Mouse (Mus musculus) heart, embryonic 11.5 days (tissue): ENCODE results near the gene Pde4d. TPM values are rescaled to one million over a fixed set of nuclear protein-coding genes. Genes with fewer than 3 reads are reported as not detected.

Experiments
- ATAC-seq: fragments of 200-750 bp; cut with Nextera tagmentation; replicated peaks from 2 replicates; pipeline ENCODE4 v1.8.0; 2017; ENCODE audit warnings: moderate library complexity; ENCODE audit not compliant: insufficient number of reproducible peaks, low FRiP score, low TSS enrichment
- H3K27ac ChIP-seq: fragments of 300-500 bp; sonication (generic); 2 replicates; pipeline ENCODE4 v1.5.1; 2014; ENCODE audit warnings: mild to moderate bottlenecking, low read depth, low read length
- H3K27me3 ChIP-seq: fragments of 300-500 bp; sonication (generic); 2 replicates; pipeline ENCODE4 v1.6.1; 2014; ENCODE audit warnings: mild to moderate bottlenecking, low read length, mixed read lengths; ENCODE audit not compliant: control insufficient read depth, insufficient read depth
- H3K36me3 ChIP-seq: fragments of 300-500 bp; sonication (generic); 2 replicates; pipeline ENCODE4 v1.6.1; 2014; ENCODE audit warnings: mild to moderate bottlenecking, low read length, moderate library complexity, mixed read lengths; ENCODE audit not compliant: control insufficient read depth, insufficient read depth
- H3K4me1 ChIP-seq: fragments of 300-500 bp; sonication (generic); 2 replicates; pipeline ENCODE4 v1.6.1; 2014; ENCODE audit warnings: low read length; ENCODE audit not compliant: control insufficient read depth, insufficient read depth
- H3K4me2 ChIP-seq: fragments of 300-500 bp; sonication (generic); 2 replicates; pipeline ENCODE4 v1.6.1; 2014; ENCODE audit warnings: mild to moderate bottlenecking, moderate library complexity
- H3K4me3 ChIP-seq: fragments of 300-500 bp; sonication (generic); 2 replicates; pipeline ENCODE4 v1.5.1; 2014; ENCODE audit warnings: low read depth, low read length
- H3K9ac ChIP-seq: fragments of 300-500 bp; sonication (generic); 2 replicates; pipeline ENCODE4 v1.6.1; 2014; ENCODE audit warnings: mild to moderate bottlenecking, low read depth, low read length, moderate library complexity
- H3K9me3 ChIP-seq: fragments of 300-500 bp; sonication (generic); replicated peaks from 2 replicates; pipeline ENCODE4 v1.6.1; 2016; ENCODE audit warnings: low read length; ENCODE audit not compliant: control insufficient read depth
- WGBS: fragments of 180-500 bp; shearing (Covaris S2); extraction: QIAGEN DNeasy Blood & Tissue Kit; methylation state at CpG from one replicate; pipeline ENCODE4 v1.1.7; 2014; ENCODE audit not compliant: insufficient replicate concordance; 5-methylcytosine and 5-hydroxymethylcytosine counted together
- polyA plus RNA-seq: library from polyadenylated mRNA; unstranded; fragments of >200 nt; fragmentation: Nextera tagmentation; extraction: Ambion mirVana; gene quantifications from 2 replicates; pipeline ENCODE4 v1.2.1, GENCODE M21; 2014

Gene Pde4d
- polyA plus RNA-seq, 1 experiment from 2014 or later, result 27.8 TPM

- H3K27ac ChIP-seq, result no peak overlapping the region
- no peaks in the 10 kb centered on the region for H3K27me3 ChIP-seq
- no peaks in the 10 kb centered on the region for H3K36me3 ChIP-seq
- H3K9me3 ChIP-seq, result no peaks in the 10 kb centered on the region
- WGBS, result 65% methylated on average over 9 of the region's 9 CpGs
- no peak overlapping the region for H3K4me2 ChIP-seq
- H3K4me3 ChIP-seq, result no peak overlapping the region
- no peak overlapping the region for H3K9ac ChIP-seq
- H3K4me1 ChIP-seq, result no peaks in the 10 kb centered on the region
- no peak for ATAC-seq
Measured at GRCm38 (mm10) chr13:109609106-109609804, 1159.5 kb downstream of the Pde4d start.

- no peaks in the 10 kb centered on the region for H3K9me3 ChIP-seq
- no peaks in the 10 kb centered on the region for H3K4me1 ChIP-seq
- H3K9ac ChIP-seq, result no peak overlapping the region
- no peaks in the 10 kb centered on the region for H3K27me3 ChIP-seq
- H3K4me2 ChIP-seq, result no peak overlapping the region
- no peak for ATAC-seq
- no peak overlapping the region for H3K4me3 ChIP-seq
- H3K36me3 ChIP-seq, result no peaks in the 10 kb centered on the region
- no peak overlapping the region for H3K27ac ChIP-seq
- WGBS, result 4% methylated on average over 3 of the region's 3 CpGs
Measured at GRCm38 (mm10) chr13:109609805-109610187, 1160.0 kb downstream of the Pde4d start.

GRCm38 (mm10) chr13:109610772-109611171 lies 1161.0 kb downstream of the Pde4d start:
- 93% methylated on average over 2 of the region's 2 CpGs for WGBS
- Histone ChIP-seq H3K4me2 (no peak overlapping the region), H3K9ac (no peak overlapping the region)

GRCm38 (mm10) chr13:109615213-109615784 lies 1165.6 kb downstream of the Pde4d start:
- no peak overlapping the region for H3K27ac ChIP-seq
- H3K27me3 ChIP-seq, result no peaks in the 10 kb centered on the region
- H3K9me3 ChIP-seq, result no peaks in the 10 kb centered on the region
- WGBS, result 57% methylated on average over 8 of the region's 8 CpGs
- H3K4me2 ChIP-seq, result no peak overlapping the region
- H3K36me3 ChIP-seq, result no peaks in the 10 kb centered on the region
- no peak overlapping the region for H3K9ac ChIP-seq
- H3K4me3 ChIP-seq, result no peak overlapping the region
- ATAC-seq, result no peak
- no peaks in the 10 kb centered on the region for H3K4me1 ChIP-seq

More at GRCm38 (mm10) chr13:109610772-109611171, 1161.0 kb downstream of the Pde4d start:
- H3K27me3 ChIP-seq, result no peaks in the 10 kb centered on the region
- H3K27ac ChIP-seq, result no peak overlapping the region
- H3K4me1 ChIP-seq, result no peaks in the 10 kb centered on the region
- ATAC-seq, result no peak
- H3K9me3 ChIP-seq, result no peaks in the 10 kb centered on the region
- no peaks in the 10 kb centered on the region for H3K36me3 ChIP-seq
- H3K4me3 ChIP-seq, result no peak overlapping the region

GRCm38 (mm10) chr13:109615785-109616281 lies 1166.1 kb downstream of the Pde4d start:
- Histone ChIP-seq H3K9ac (no peak overlapping the region), H3K27me3 (no peaks in the 10 kb centered on the region), H3K27ac (no peak overlapping the region), H3K4me3 (no peak overlapping the region), H3K9me3 (no peaks in the 10 kb centered on the region), H3K4me1 (no peaks in the 10 kb centered on the region), H3K4me2 (no peak overlapping the region), H3K36me3 (no peaks in the 10 kb centered on the region)
- ATAC-seq, result no peak
- WGBS, result 13% methylated on average over 7 of the region's 7 CpGs

GRCm38 (mm10) chr13:109619158-109619657 lies 1169.5 kb downstream of the Pde4d start:
- Histone ChIP-seq H3K36me3 (no peaks in the 10 kb centered on the region), H3K9me3 (no peaks in the 10 kb centered on the region), H3K9ac (no peak overlapping the region), H3K4me2 (no peak overlapping the region), H3K4me1 (0 out of 2 replicates have a peak, but pooled peaks cover 3% of the 10 kb centered on the region), H3K27ac (no peak overlapping the region), H3K27me3 (no peaks in the 10 kb centered on the region), H3K4me3 (no peak overlapping the region)
- WGBS, result 60% methylated on average over 2 of the region's 2 CpGs
- no peak for ATAC-seq

GRCm38 (mm10) chr13:109622207-109622606 lies 1172.5 kb downstream of the Pde4d start:
- 48% methylated on average over 5 of the region's 5 CpGs for WGBS
- Histone ChIP-seq H3K4me1 (peaks cover 8% of the 10 kb centered on the region), H3K4me2 (peak overlapping the region; percentile 38; the same call in 1 of the 2 replicates), H3K27me3 (no peaks in the 10 kb centered on the region), H3K36me3 (no peaks in the 10 kb centered on the region), H3K4me3 (no peak overlapping the region), H3K9ac (no peak overlapping the region), H3K9me3 (no peaks in the 10 kb centered on the region), H3K27ac (peak overlapping the region; percentile 59; the same call in 1 of the 2 replicates)
- ATAC-seq, result no peak

GRCm38 (mm10) chr13:109623201-109623600 lies 1173.5 kb downstream of the Pde4d start:
- H3K27me3 ChIP-seq, result no peaks in the 10 kb centered on the region
- 69% methylated on average over 2 of the region's 2 CpGs for WGBS
- H3K27ac ChIP-seq, result no peak overlapping the region
- peaks cover 8% of the 10 kb centered on the region for H3K4me1 ChIP-seq
- no peaks in the 10 kb centered on the region for H3K9me3 ChIP-seq
- no peak overlapping the region for H3K4me3 ChIP-seq
- H3K4me2 ChIP-seq, result no peak overlapping the region
- H3K9ac ChIP-seq, result no peak overlapping the region
- no peaks in the 10 kb centered on the region for H3K36me3 ChIP-seq
- ATAC-seq, result no peak
